Mouse (Mus musculus) midbrain, embryonic 11.5 days (tissue): Measurements from ENCODE around the gene Crebbp. TPM values are rescaled to one million over a fixed set of nuclear protein-coding genes. Genes with fewer than 3 reads are reported as not detected.

Experiments used
- ATAC-seq: fragments of 200-750 bp; cut with Nextera tagmentation; 2 replicates; pipeline ENCODE4 v1.8.0; 2017; ENCODE audit warnings: moderate TSS enrichment, moderate library complexity; ENCODE audit not compliant: low FRiP score
- DNase-seq: peaks from one replicate; pipeline ENCODE4 v3.0.0; 2015; ENCODE audit warnings: low spot score; ENCODE audit errors: missing footprints
- H3K27ac ChIP-seq: fragments of 300-500 bp; sonication (generic); 2 replicates; pipeline ENCODE4 v1.5.1; 2014; ENCODE audit warnings: low read depth, low read length
- H3K27me3 ChIP-seq: fragments of 300-500 bp; sonication (generic); 2 replicates; pipeline ENCODE4 v1.6.1; 2014; ENCODE audit warnings: mild to moderate bottlenecking, low read length, moderate library complexity, mixed read lengths; ENCODE audit not compliant: control insufficient read depth, insufficient read depth
- H3K36me3 ChIP-seq: fragments of 300-500 bp; sonication (generic); 2 replicates; pipeline ENCODE4 v1.6.1; 2014; ENCODE audit warnings: mild to moderate bottlenecking, low read length, moderate library complexity, mixed read lengths; ENCODE audit not compliant: control insufficient read depth, insufficient read depth
- H3K4me1 ChIP-seq: fragments of 300-500 bp; sonication (generic); 2 replicates; pipeline ENCODE4 v1.6.1; 2014; ENCODE audit warnings: low read length; ENCODE audit not compliant: control insufficient read depth, insufficient read depth
- H3K4me2 ChIP-seq: fragments of 300-500 bp; sonication (generic); 2 replicates; pipeline ENCODE4 v1.6.1; 2014; ENCODE audit warnings: mild to moderate bottlenecking, moderate library complexity
- H3K4me3 ChIP-seq: fragments of 300-500 bp; sonication (generic); 2 replicates; pipeline ENCODE4 v1.5.1; 2014; ENCODE audit warnings: low read depth, low read length
- H3K9ac ChIP-seq: fragments of 300-500 bp; sonication (generic); 2 replicates; pipeline ENCODE4 v1.6.1; 2014; ENCODE audit warnings: low read length
- H3K9me3 ChIP-seq: fragments of 300-500 bp; sonication (generic); 2 replicates; pipeline ENCODE4 v1.6.1; 2016; ENCODE audit warnings: low read length; ENCODE audit not compliant: control insufficient read depth
- WGBS: fragments of 180-500 bp; shearing (Covaris S2); extraction: QIAGEN DNeasy Blood & Tissue Kit; methylation state at CpG from one replicate; pipeline ENCODE4 v1.1.7; 2014; 5-methylcytosine and 5-hydroxymethylcytosine counted together
- polyA plus RNA-seq: library from polyadenylated mRNA; unstranded; fragments of >200 nt; fragmentation: Nextera tagmentation; extraction: Ambion mirVana; gene quantifications from 2 replicates; pipeline ENCODE4 v1.2.1, GENCODE M21; 2014

Gene Crebbp
- polyA plus RNA-seq, 1 experiment from 2014 or later, result 30.8 TPM

GRCm38 (mm10) chr16:4044093-4044492 is 169.7 kb downstream of the Crebbp start:
- peaks cover 25% of the 10 kb centered on the region for H3K36me3 ChIP-seq
- WGBS, result 90% methylated on average over 2 of the region's 2 CpGs

GRCm38 (mm10) chr16:4041646-4042045 is 172.2 kb downstream of the Crebbp start:
- Histone ChIP-seq H3K36me3 (peaks cover 30% of the 10 kb centered on the region), H3K4me1 (no peaks in the 10 kb centered on the region), H3K9ac (no peak overlapping the region), H3K4me2 (no peak overlapping the region), H3K4me3 (no peak overlapping the region), H3K27ac (no peak overlapping the region), H3K9me3 (no peaks in the 10 kb centered on the region), H3K27me3 (no peaks in the 10 kb centered on the region)
- WGBS, result 92% methylated on average over 4 of the region's 4 CpGs
- DNase-seq, result no peak
- ATAC-seq, result no peak

More at GRCm38 (mm10) chr16:4044093-4044492, 169.7 kb downstream of the Crebbp start:
- Histone ChIP-seq H3K4me3 (no peak overlapping the region), H3K9ac (no peak overlapping the region), H3K4me1 (no peaks in the 10 kb centered on the region), H3K9me3 (no peaks in the 10 kb centered on the region), H3K4me2 (no peak overlapping the region), H3K27ac (no peak overlapping the region), H3K27me3 (no peaks in the 10 kb centered on the region)
- ATAC-seq, result no peak
- no peak for DNase-seq

- no peak overlapping the region for H3K27ac ChIP-seq
- H3K27me3 ChIP-seq, result no peaks in the 10 kb centered on the region
- H3K4me1 ChIP-seq, result no peaks in the 10 kb centered on the region
- no peak for ATAC-seq
- H3K4me2 ChIP-seq, result no peak overlapping the region
- no peak overlapping the region for H3K4me3 ChIP-seq
- peaks cover 24% of the 10 kb centered on the region for H3K36me3 ChIP-seq
- H3K9me3 ChIP-seq, result no peaks in the 10 kb centered on the region
- WGBS, result 91% methylated on average over 5 of the region's 5 CpGs
- no peak for DNase-seq
- no peak overlapping the region for H3K9ac ChIP-seq
Measured at GRCm38 (mm10) chr16:4040206-4040605, 173.6 kb downstream of the Crebbp start.

GRCm38 (mm10) chr16:4037690-4038089 is 176.1 kb downstream of the Crebbp start:
- H3K4me3 ChIP-seq, result no peak overlapping the region
- H3K4me1 ChIP-seq, result peaks cover 2% of the 10 kb centered on the region; the same call in 1 of the 2 replicates
- peak; percentile 28 for DNase-seq
- 95% methylated on average over 7 of the region's 7 CpGs for WGBS
- ATAC-seq, result no peak
- H3K36me3 ChIP-seq, result peaks cover 13% of the 10 kb centered on the region
- no peaks in the 10 kb centered on the region for H3K9me3 ChIP-seq
- H3K4me2 ChIP-seq, result no peak overlapping the region
- no peaks in the 10 kb centered on the region for H3K27me3 ChIP-seq
- no peak overlapping the region for H3K27ac ChIP-seq
- H3K9ac ChIP-seq, result no peak overlapping the region

- DNase-seq (no peak), ATAC-seq (no peak)
- Histone ChIP-seq H3K27me3 (no peaks in the 10 kb centered on the region), H3K4me2 (no peak within 1 kb of the TSS), H3K4me3 (no peak within 1 kb of the TSS), H3K4me1 (peaks cover 2% of the 10 kb centered on the region; the same call in 1 of the 2 replicates), H3K27ac (no peak within 1 kb of the TSS), H3K9me3 (no peaks in the 10 kb centered on the region), H3K9ac (no peak within 1 kb of the TSS), H3K36me3 (peaks cover 13% of the 10 kb centered on the region)
- WGBS, result 93% methylated on average over 5 of the region's 5 CpGs
Measured at GRCm38 (mm10) chr16:4036807-4037206, 177.0 kb downstream of the Crebbp start, which contains the start of gene Dnase1. TSS of gene Dnase1 (plus strand) at chr16:4036942.

- no peak overlapping the region for H3K27ac ChIP-seq
- no peaks in the 10 kb centered on the region for H3K27me3 ChIP-seq
- H3K4me1 ChIP-seq, result peaks cover 2% of the 10 kb centered on the region; the same call in 1 of the 2 replicates
- H3K36me3 ChIP-seq, result peaks cover 13% of the 10 kb centered on the region
- no peak overlapping the region for H3K9ac ChIP-seq
- no peak overlapping the region for H3K4me3 ChIP-seq
- H3K9me3 ChIP-seq, result no peaks in the 10 kb centered on the region
- no peak for ATAC-seq
- WGBS, result 86% methylated on average over 2 of the region's 2 CpGs
- no peak overlapping the region for H3K4me2 ChIP-seq
- no peak for DNase-seq
Measured at GRCm38 (mm10) chr16:4035575-4035974, 178.2 kb downstream of the Crebbp start.

GRCm38 (mm10) chr16:4034476-4034875 is 179.3 kb downstream of the Crebbp start:
- Histone ChIP-seq H3K4me2 (no peak overlapping the region), H3K4me1 (peaks cover 2% of the 10 kb centered on the region; the same call in 1 of the 2 replicates), H3K36me3 (peaks cover 10% of the 10 kb centered on the region), H3K9ac (no peak overlapping the region), H3K4me3 (no peak overlapping the region), H3K9me3 (no peaks in the 10 kb centered on the region), H3K27ac (no peak overlapping the region), H3K27me3 (no peaks in the 10 kb centered on the region)
- ATAC-seq (no peak), DNase-seq (no peak)
- 75% methylated on average over 3 of the region's 3 CpGs for WGBS

- WGBS, result 33% methylated on average over 5 of the region's 5 CpGs
- DNase-seq (no peak), ATAC-seq (no peak)
- no peaks in the 10 kb centered on the region for H3K9me3 ChIP-seq
- H3K4me1 ChIP-seq, result peaks cover 2% of the 10 kb centered on the region; the same call in 1 of the 2 replicates
- no peak overlapping the region for H3K4me3 ChIP-seq
- no peak overlapping the region for H3K4me2 ChIP-seq
- no peaks in the 10 kb centered on the region for H3K27me3 ChIP-seq
- no peak overlapping the region for H3K9ac ChIP-seq
- peaks cover 10% of the 10 kb centered on the region for H3K36me3 ChIP-seq
- H3K27ac ChIP-seq, result no peak overlapping the region
Measured at GRCm38 (mm10) chr16:4033971-4034370, 179.8 kb downstream of the Crebbp start.

- 89% methylated on average over 6 of the region's 6 CpGs for WGBS
- Histone ChIP-seq H3K36me3 (peaks cover under 1% of the 10 kb centered on the region; the same call in 1 of the 2 replicates), H3K4me3 (no peak overlapping the region), H3K4me1 (peaks cover 2% of the 10 kb centered on the region; the same call in 1 of the 2 replicates), H3K27ac (no peak overlapping the region), H3K27me3 (no peaks in the 10 kb centered on the region), H3K9me3 (no peaks in the 10 kb centered on the region), H3K4me2 (no peak overlapping the region), H3K9ac (no peak overlapping the region)
- ATAC-seq (no peak), DNase-seq (no peak)
Measured at GRCm38 (mm10) chr16:4032341-4032748, 181.5 kb downstream of the Crebbp start.
